ENCODE assay signal across 12 mouse cellular contexts in genomic region chr7:130678414-130678813, GRCm38 (mm10).
DNase-seq lines count a peak whose midpoint lies in the region; ATAC-seq and TF ChIP-seq lines count a peak whose summit lies in the region.
"Had no signal": no experiment of that assay in that cellular context is flagged by ENCODE, and none has a peak within 500 bp of the region (broad histone marks: within the 10 kb centered on the region; RNA-seq: fewer than 3 reads in every experiment).

No protein-coding gene starts in this region.

- H3K4me1 ChIP-seq in limb, embryonic 14.5 days (ENCODE audit: control insufficient read depth, insufficient read depth, low read length): peaks cover 18% of the 10 kb centered on the region
- H3K4me1 ChIP-seq in kidney, embryonic 14.5 days (ENCODE audit: control insufficient read depth, insufficient read depth, low read length): no peaks in the 10 kb centered on the region

- 68% methylated on average over 6 of the region's 6 CpGs for WGBS in limb, embryonic 14.5 days
- WGBS in kidney, embryonic 14.5 days: 90% methylated on average over 6 of the region's 6 CpGs

- no peak overlapping the region for H3K9ac ChIP-seq in limb, embryonic 14.5 days (ENCODE audit: low read depth, low read length, severe bottlenecking)
- H3K9ac ChIP-seq in kidney, embryonic 14.5 days (ENCODE audit: low read depth, low read length): no peak overlapping the region
- H3K9ac ChIP-seq: forebrain, embryonic 12.5 days had no signal

- no peak overlapping the region for H3K4me3 ChIP-seq in limb, embryonic 14.5 days (replicated peaks; ENCODE audit: low read length)
- H3K4me3 ChIP-seq in kidney, embryonic 14.5 days (ENCODE audit: low read length): no peak overlapping the region
- H3K4me3 ChIP-seq: forebrain, embryonic 12.5 days; layer of hippocampus, adult 2 months had no signal

- no peaks in the 10 kb centered on the region for H3K9me3 ChIP-seq in limb, embryonic 14.5 days (ENCODE audit: control insufficient read depth, low read length)
- no peaks in the 10 kb centered on the region; the same call in 1 of the 2 replicates for H3K9me3 ChIP-seq in kidney, embryonic 14.5 days (ENCODE audit: control insufficient read depth, low read length)

- no peak overlapping the region for H3K4me2 ChIP-seq in limb, embryonic 14.5 days (replicated peaks; ENCODE audit: low read depth, low read length, severe bottlenecking)
- no peak overlapping the region for H3K4me2 ChIP-seq in kidney, embryonic 14.5 days (replicated peaks; ENCODE audit: low read depth, low read length)
- H3K4me2 ChIP-seq: forebrain, embryonic 12.5 days had no signal

- no peak for ATAC-seq in limb, embryonic 14.5 days (ENCODE audit: low FRiP score, low read depth)
- ATAC-seq in kidney, embryonic 14.5 days (ENCODE audit: low FRiP score, low TSS enrichment): no peak

- TF ChIP-seq POLR2A in limb, embryonic 14.5 days (IDR thresholded peaks at IDR 0.05; ENCODE audit: borderline replicate concordance, extremely low read depth, insufficient read depth, insufficient read length): no peak

- no peak overlapping the region for H3K27ac ChIP-seq in limb, embryonic 14.5 days (replicated peaks; ENCODE audit: low read depth, low read length)
- H3K27ac ChIP-seq in kidney, embryonic 14.5 days (ENCODE audit: low read depth, low read length): no peak overlapping the region
- H3K27ac ChIP-seq: layer of hippocampus, adult 2 months had no signal

- H3K36me3 ChIP-seq in limb, embryonic 14.5 days (ENCODE audit: control insufficient read depth, insufficient read depth, low read length): peaks cover 9% of the 10 kb centered on the region; the same call in 1 of the 2 replicates
- H3K36me3 ChIP-seq in kidney, embryonic 14.5 days (ENCODE audit: control insufficient read depth, insufficient read depth, low read length): peaks cover 4% of the 10 kb centered on the region; the same call in 1 of the 2 replicates
- H3K36me3 ChIP-seq: forebrain, embryonic 12.5 days had no signal

- no peaks in the 10 kb centered on the region for H3K27me3 ChIP-seq in limb, embryonic 14.5 days (ENCODE audit: control insufficient read depth, insufficient read depth, low read length)
- no peaks in the 10 kb centered on the region for H3K27me3 ChIP-seq in kidney, embryonic 14.5 days (ENCODE audit: control insufficient read depth, insufficient read depth, low read length)
- H3K27me3 ChIP-seq: forebrain, embryonic 12.5 days had no signal

- DNase-seq in urinary bladder, adult 2 months (ENCODE audit: low spot score): peak; percentile 19
- no peak for DNase-seq in urinary bladder, postnatal 4 days (ENCODE audit: low spot score in 2 of 2)
- DNase-seq in heart, adult 9 months (ENCODE audit: low spot score in 2 of 2): peak; percentile 82 to 84
- DNase-seq in limb, embryonic 14.5 days (ENCODE audit: low spot score): peak; percentile 64
- DNase-seq in right cerebral cortex, adult 18-20 months: no peak
- DNase-seq in lung, postnatal 25 days (ENCODE audit: low spot score): no peak
- DNase-seq: cerebellum, adult 2 months; kidney, adult 11 months; right cerebral cortex, postnatal 4 days had no signal

Comparison
In these comparisons a context has a peak if more than half of its experiments do, and no peak if none do; other contexts are left out.
1. DNase-seq: peak in urinary bladder, adult 2 months (single experiment), heart, adult 9 months (2 of 2) and limb, embryonic 14.5 days (single experiment); none in urinary bladder, postnatal 4 days (0 of 2), right cerebral cortex, adult 18-20 months (single experiment) and lung, postnatal 25 days (single experiment).